Mouse (Mus musculus): ENCODE measurements at regions not wholly inside any gene's neighbourhood (a gene's known extent, or its start where the extent isn't known, plus 50 kb on each side); places are given as distances from the start of the nearest gene placed in this dataset.

- no peaks in the 10 kb centered on the region for H3K36me3 ChIP-seq (ENCODE audit: insufficient read depth, low read length)
- H3K4me3 ChIP-seq (replicated peaks; ENCODE audit: low read length), result no peak overlapping the region
- TF ChIP-seq CTCF (conservative IDR thresholded peaks at IDR 0.05; ENCODE audit: low read length) (no peak), POU5F1 (IDR thresholded peaks at IDR 0.05; ENCODE audit: borderline replicate concordance, low read length) (no peak)
- H3K9me3 ChIP-seq (ENCODE audit: low read length), result no peaks in the 10 kb centered on the region
- H3K4me1 ChIP-seq (replicated peaks; ENCODE audit: low read depth, low read length), result no peaks in the 10 kb centered on the region
- no peaks in the 10 kb centered on the region for H3K27me3 ChIP-seq (ENCODE audit: insufficient read depth, low read length)
Measured at GRCm38 (mm10) chr16:86932765-86933164, 421.2 kb upstream of the N6amt1 start.

GRCm38 (mm10) chr16:86897967-86898710 lies 455.8 kb upstream of the N6amt1 start:
- Histone ChIP-seq H3K9me3 (ENCODE audit: low read length) (no peaks in the 10 kb centered on the region), H3K4me1 (replicated peaks; ENCODE audit: low read depth, low read length) (no peaks in the 10 kb centered on the region), H3K36me3 (ENCODE audit: insufficient read depth, low read length) (no peaks in the 10 kb centered on the region), H3K27me3 (ENCODE audit: insufficient read depth, low read length) (no peaks in the 10 kb centered on the region), H3K4me3 (replicated peaks; ENCODE audit: low read length) (no peak overlapping the region)
- no peak for TF ChIP-seq CTCF (conservative IDR thresholded peaks at IDR 0.05; ENCODE audit: low read length)

DNA sequence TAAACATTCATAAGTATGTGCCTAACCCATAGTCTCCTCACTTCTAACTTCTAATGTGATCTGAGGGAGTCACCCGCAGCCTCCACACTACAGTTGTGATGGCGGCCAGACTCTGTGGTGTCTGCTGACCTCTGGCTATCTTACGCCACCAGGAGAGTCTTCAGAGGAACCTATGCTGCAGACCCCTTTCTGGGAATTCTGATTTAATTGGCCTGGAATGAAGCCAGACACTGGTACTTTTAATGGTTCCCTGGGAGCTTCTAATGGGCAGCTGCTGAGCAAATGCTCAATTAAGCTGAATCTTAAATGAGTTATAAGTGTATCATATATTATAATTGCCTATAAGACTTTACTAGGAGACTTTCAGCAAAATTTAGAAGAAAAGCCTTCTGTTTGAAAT lies 459.0 kb upstream of the N6amt1 start:
- H3K4me3 ChIP-seq (replicated peaks; ENCODE audit: low read length), result no peak overlapping the region
- no peaks in the 10 kb centered on the region for H3K4me1 ChIP-seq (replicated peaks; ENCODE audit: low read depth, low read length)
- H3K27me3 ChIP-seq (ENCODE audit: insufficient read depth, low read length), result no peaks in the 10 kb centered on the region
- H3K36me3 ChIP-seq (ENCODE audit: insufficient read depth, low read length), result no peaks in the 10 kb centered on the region
- H3K9me3 ChIP-seq (ENCODE audit: low read length), result no peaks in the 10 kb centered on the region
- TF ChIP-seq CTCF (conservative IDR thresholded peaks at IDR 0.05; ENCODE audit: low read length), result no peak
- TF ChIP-seq POU5F1 (IDR thresholded peaks at IDR 0.05; ENCODE audit: borderline replicate concordance, low read length), result no peak
- TF ChIP-seq NANOG (IDR thresholded peaks at IDR 0.05; ENCODE audit: borderline replicate concordance, low read length), result no peak

GRCm38 (mm10) chr16:86894333-86894732 lies 459.7 kb upstream of the N6amt1 start:
- no peaks in the 10 kb centered on the region for H3K27me3 ChIP-seq (ENCODE audit: insufficient read depth, low read length)
- H3K4me1 ChIP-seq (replicated peaks; ENCODE audit: low read depth, low read length), result no peaks in the 10 kb centered on the region
- no peak for TF ChIP-seq POU5F1 (IDR thresholded peaks at IDR 0.05; ENCODE audit: borderline replicate concordance, low read length)
- TF ChIP-seq NANOG (IDR thresholded peaks at IDR 0.05; ENCODE audit: borderline replicate concordance, low read length), result no peak
- no peak for TF ChIP-seq CTCF (conservative IDR thresholded peaks at IDR 0.05; ENCODE audit: low read length)
- no peaks in the 10 kb centered on the region for H3K36me3 ChIP-seq (ENCODE audit: insufficient read depth, low read length)
- no peak overlapping the region for H3K4me3 ChIP-seq (replicated peaks; ENCODE audit: low read length)
- no peaks in the 10 kb centered on the region for H3K9me3 ChIP-seq (ENCODE audit: low read length)

- no peak for TF ChIP-seq POU5F1 (IDR thresholded peaks at IDR 0.05; ENCODE audit: borderline replicate concordance, low read length)
- TF ChIP-seq CTCF (conservative IDR thresholded peaks at IDR 0.05; ENCODE audit: low read length), result no peak
- TF ChIP-seq NANOG (IDR thresholded peaks at IDR 0.05; ENCODE audit: borderline replicate concordance, low read length), result no peak
- Histone ChIP-seq H3K9me3 (ENCODE audit: low read length) (no peaks in the 10 kb centered on the region), H3K4me1 (replicated peaks; ENCODE audit: low read depth, low read length) (no peaks in the 10 kb centered on the region), H3K36me3 (ENCODE audit: insufficient read depth, low read length) (no peaks in the 10 kb centered on the region), H3K4me3 (replicated peaks; ENCODE audit: low read length) (no peak overlapping the region), H3K27me3 (ENCODE audit: insufficient read depth, low read length) (no peaks in the 10 kb centered on the region)
Measured at GRCm38 (mm10) chr16:86888421-86888820, 465.6 kb upstream of the N6amt1 start.

DNA sequence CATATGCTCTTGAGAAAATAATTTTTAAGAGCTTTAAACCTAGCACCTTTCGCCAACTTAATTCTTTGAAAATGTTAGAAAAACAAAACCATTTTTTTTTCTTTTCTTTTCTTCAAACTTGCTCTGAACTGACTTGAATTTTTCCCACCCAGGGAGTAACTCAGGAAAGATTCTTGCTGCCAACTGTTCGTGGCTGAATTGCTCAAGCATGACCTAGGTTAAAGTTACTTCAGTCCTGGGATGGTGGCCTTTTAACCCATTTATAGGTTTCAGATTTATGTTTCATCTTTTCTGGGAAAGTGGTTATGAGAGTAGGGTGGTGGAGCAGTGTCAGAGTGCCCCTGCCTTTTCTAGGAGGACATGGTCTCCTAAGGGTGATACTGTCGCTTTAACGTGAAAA lies 466.4 kb upstream of the N6amt1 start:
- no peaks in the 10 kb centered on the region for H3K27me3 ChIP-seq (ENCODE audit: insufficient read depth, low read length)
- TF ChIP-seq POU5F1 (IDR thresholded peaks at IDR 0.05; ENCODE audit: borderline replicate concordance, low read length), result no peak
- no peaks in the 10 kb centered on the region for H3K9me3 ChIP-seq (ENCODE audit: low read length)
- no peaks in the 10 kb centered on the region for H3K4me1 ChIP-seq (replicated peaks; ENCODE audit: low read depth, low read length)
- H3K36me3 ChIP-seq (ENCODE audit: insufficient read depth, low read length), result no peaks in the 10 kb centered on the region
- no peak overlapping the region for H3K4me3 ChIP-seq (replicated peaks; ENCODE audit: low read length)

DNA sequence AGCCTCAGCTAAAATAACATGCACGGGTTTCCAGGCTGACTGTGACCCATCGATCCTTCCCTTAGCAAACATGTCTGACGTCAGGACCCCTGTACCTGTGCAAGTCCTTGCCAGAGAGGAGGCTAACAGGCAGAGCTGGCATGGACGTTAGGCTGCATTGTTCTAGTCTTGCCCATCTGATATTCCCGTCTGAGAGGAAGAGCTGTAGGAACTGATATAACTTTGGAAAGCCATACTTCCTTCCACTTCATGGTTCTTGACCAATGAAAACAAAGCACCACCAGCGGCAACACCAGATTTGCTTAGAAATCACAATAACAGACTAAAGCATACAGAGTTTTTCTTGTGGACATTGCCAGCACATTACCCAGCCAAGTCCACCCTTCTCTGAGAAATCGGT lies 470.1 kb upstream of the N6amt1 start:
- Histone ChIP-seq H3K4me3 (replicated peaks; ENCODE audit: low read length) (no peak overlapping the region), H3K36me3 (ENCODE audit: insufficient read depth, low read length) (no peaks in the 10 kb centered on the region), H3K4me1 (replicated peaks; ENCODE audit: low read depth, low read length) (no peaks in the 10 kb centered on the region), H3K27me3 (ENCODE audit: insufficient read depth, low read length) (no peaks in the 10 kb centered on the region), H3K9me3 (ENCODE audit: low read length) (no peaks in the 10 kb centered on the region)
- TF ChIP-seq CTCF (conservative IDR thresholded peaks at IDR 0.05; ENCODE audit: low read length), result no peak
- TF ChIP-seq NANOG (IDR thresholded peaks at IDR 0.05; ENCODE audit: borderline replicate concordance, low read length), result no peak
- TF ChIP-seq POU5F1 (IDR thresholded peaks at IDR 0.05; ENCODE audit: borderline replicate concordance, low read length), result no peak

- Histone ChIP-seq H3K27me3 (ENCODE audit: insufficient read depth, low read length) (no peaks in the 10 kb centered on the region), H3K4me1 (replicated peaks; ENCODE audit: low read depth, low read length) (no peaks in the 10 kb centered on the region), H3K9me3 (ENCODE audit: low read length) (no peaks in the 10 kb centered on the region), H3K36me3 (ENCODE audit: insufficient read depth, low read length) (no peaks in the 10 kb centered on the region), H3K4me3 (replicated peaks; ENCODE audit: low read length) (no peak overlapping the region)
- TF ChIP-seq CTCF (conservative IDR thresholded peaks at IDR 0.05; ENCODE audit: low read length) (peak; percentile 47), NANOG (IDR thresholded peaks at IDR 0.05; ENCODE audit: borderline replicate concordance, low read length) (no peak)
Measured at GRCm38 (mm10) chr16:86882529-86882928, 471.5 kb upstream of the N6amt1 start.

- no peak for TF ChIP-seq CTCF (conservative IDR thresholded peaks at IDR 0.05; ENCODE audit: low read length)
- Histone ChIP-seq H3K4me1 (replicated peaks; ENCODE audit: low read depth, low read length) (no peaks in the 10 kb centered on the region), H3K36me3 (ENCODE audit: insufficient read depth, low read length) (no peaks in the 10 kb centered on the region), H3K4me3 (replicated peaks; ENCODE audit: low read length) (no peak overlapping the region), H3K27me3 (ENCODE audit: insufficient read depth, low read length) (no peaks in the 10 kb centered on the region), H3K9me3 (ENCODE audit: low read length) (no peaks in the 10 kb centered on the region)
Measured at GRCm38 (mm10) chr16:86881583-86881982, 472.4 kb upstream of the N6amt1 start.

Measured in E14TG2a.4 (cell line).